ENCODE assay signal across 8 mouse cellular contexts in the genomic region with DNA sequence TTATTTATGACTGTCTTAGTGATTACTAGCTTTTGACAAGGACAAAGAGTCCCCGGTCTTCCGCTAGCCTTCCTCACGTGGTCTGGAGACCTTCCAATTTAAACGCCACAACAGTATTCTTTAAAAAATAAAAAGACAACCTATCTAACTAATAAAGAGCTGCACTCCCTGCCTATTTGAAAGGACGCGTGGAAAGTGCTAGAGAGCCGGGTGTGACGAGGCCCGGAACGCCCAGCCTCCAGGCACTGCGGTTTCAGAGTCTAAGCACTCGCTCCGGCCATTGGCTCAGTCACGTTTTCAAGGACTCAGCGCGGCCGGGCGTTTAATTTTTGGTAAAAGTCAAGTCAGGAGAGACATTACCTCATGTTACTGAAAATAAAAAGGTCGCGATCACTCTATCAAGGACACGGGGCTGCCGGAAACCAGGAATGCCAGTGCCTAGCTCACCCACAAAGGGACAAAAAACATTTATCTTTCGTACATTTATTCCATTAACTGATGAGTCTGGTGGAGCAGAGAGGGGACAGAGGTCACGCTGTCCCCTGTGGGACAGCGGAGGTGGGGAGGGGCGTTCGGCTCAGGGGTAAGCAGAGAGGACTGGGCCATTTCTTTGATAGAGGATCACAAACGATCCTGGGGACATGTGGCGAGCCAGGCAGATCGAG. TPM values are rescaled to one million over a fixed set of nuclear protein-coding genes. Genes with fewer than 3 reads are reported as not detected.
A peak's percentile ranks its signal among the peaks of the same experiment; 100 is the strongest.
DNase-seq lines count a peak whose midpoint lies in the region; ATAC-seq and TF ChIP-seq lines count a peak whose summit lies in the region.

No protein-coding gene starts in this region.

- peak overlapping the region; percentile 99 for H3K27ac ChIP-seq in cerebellum, adult 2 months (ENCODE audit: insufficient read depth, low read length)
- H3K27ac ChIP-seq in hindbrain, embryonic 10.5 days = peak overlapping the region; percentile 99

- no peaks in the 10 kb centered on the region for H3K9me3 ChIP-seq in hindbrain, embryonic 10.5 days

- peaks cover 6% of the 10 kb centered on the region for H3K4me1 ChIP-seq in cerebellum, adult 2 months (ENCODE audit: control insufficient read depth, insufficient read depth, low read length)
- H3K4me1 ChIP-seq in hindbrain, embryonic 10.5 days (replicated peaks) = peaks cover 31% of the 10 kb centered on the region

- DNase-seq in MEL-GATA-1-ER (ENCODE audit: extremely low read depth, low read depth) = peak; percentile 74
- DNase-seq in cerebellum, adult 2 months = peak; percentile 80 to 83
- peak; percentile 78 for DNase-seq in hindbrain, embryonic 10.5 days (ENCODE audit: low spot score)
- DNase-seq in layer of hippocampus, postnatal 14 days (ENCODE audit: low spot score in 2 of 2) = peak; percentile 64 to 78
- peak; percentile 91 for DNase-seq in lung, postnatal 36 days
- DNase-seq in retina, embryonic 14.5 days (ENCODE audit: low spot score) = peak; percentile 75
- DNase-seq in thymus, postnatal 36 days = peak; percentile 62 to 64

- ATAC-seq in frontal cortex, adult (ENCODE audit: low TSS enrichment) = peak; percentile 26

- peak overlapping the region; percentile 74 for H3K4me3 ChIP-seq in cerebellum, adult 2 months (replicated peaks; ENCODE audit: insufficient read depth, low read depth, low read length)
- peak overlapping the region; percentile 99 for H3K4me3 ChIP-seq in hindbrain, embryonic 10.5 days

- no peaks in the 10 kb centered on the region for H3K27me3 ChIP-seq in cerebellum, adult 2 months (ENCODE audit: control insufficient read depth, insufficient read depth, low read length)
- no peaks in the 10 kb centered on the region for H3K27me3 ChIP-seq in hindbrain, embryonic 10.5 days (ENCODE audit: insufficient read depth, poor library complexity, severe bottlenecking)

- under 1% methylated on average over 30 of the region's 30 CpGs for WGBS in cerebellum, adult 2 months
- 3% methylated on average over 30 of the region's 30 CpGs for WGBS in hindbrain, embryonic 10.5 days

- peak; percentile 67; the same call in 1 of the 2 replicates for TF ChIP-seq POLR2A in cerebellum, adult 2 months (IDR thresholded peaks at IDR 0.05; ENCODE audit: borderline replicate concordance, insufficient read depth, low read length)

- no peak for TF ChIP-seq CTCF in cerebellum, adult 2 months (IDR thresholded peaks at IDR 0.05; ENCODE audit: borderline replicate concordance, insufficient read depth, low read depth, low read length)

- peaks cover 32% of the 10 kb centered on the region for H3K36me3 ChIP-seq in hindbrain, embryonic 10.5 days

RNA-seq across cellular contexts. Expression of a gene that starts 0.8 kb away (rescaled TPM):
- 2,645 and 2,703 TPM in 2 replicates for polyA plus RNA-seq in cerebellum, adult 2 months (2012; rRNA removed)
- 2,933 and 3,536 TPM in 2 replicates for polyA plus RNA-seq in hindbrain, embryonic 10.5 days (2016; fragmentation: Nextera tagmentation; extraction: Ambion mirVana)
- total RNA-seq in layer of hippocampus, postnatal 14 days (2021) = 1,000 to 10,000 TPM; 2,045 to 2,355 TPM

Comparison
In these comparisons a context has a peak if more than half of its experiments do, and no peak if none do; other contexts are left out.
1. Peak in every context shown above with its lines: DNase-seq, ATAC-seq, H3K4me3 ChIP-seq and H3K27ac ChIP-seq.